Mouse (Mus musculus) splenic B cell, adult 2 months (primary cell): Measurements from ENCODE around the gene Slc25a22.
"Not testable (repeated sequence)": the region's sequence is repeated elsewhere in the genome, so short reads cannot be mapped to it uniquely, and the experiment has no call there.

ENCODE experiments used
- DNase-seq: peaks from one replicate; pipeline ENCODE4 v3.0.0-alpha.2; 2011; ENCODE audit warnings: low read depth, low spot score
- H3K27me3 ChIP-seq: 2 replicates; pipeline ENCODE4 v1.6.1; 2012; ENCODE audit warnings: mild to moderate bottlenecking, low read length, moderate library complexity, mixed read lengths; ENCODE audit not compliant: control insufficient read depth, poor library complexity, insufficient read depth, severe bottlenecking
- H3K36me3 ChIP-seq: 2 replicates; pipeline ENCODE4 v1.6.1; 2012; ENCODE audit warnings: mild to moderate bottlenecking, low read length, moderate library complexity, mixed read lengths; ENCODE audit not compliant: control insufficient read depth, poor library complexity, insufficient read depth, severe bottlenecking

Gene Slc25a22

DNA sequence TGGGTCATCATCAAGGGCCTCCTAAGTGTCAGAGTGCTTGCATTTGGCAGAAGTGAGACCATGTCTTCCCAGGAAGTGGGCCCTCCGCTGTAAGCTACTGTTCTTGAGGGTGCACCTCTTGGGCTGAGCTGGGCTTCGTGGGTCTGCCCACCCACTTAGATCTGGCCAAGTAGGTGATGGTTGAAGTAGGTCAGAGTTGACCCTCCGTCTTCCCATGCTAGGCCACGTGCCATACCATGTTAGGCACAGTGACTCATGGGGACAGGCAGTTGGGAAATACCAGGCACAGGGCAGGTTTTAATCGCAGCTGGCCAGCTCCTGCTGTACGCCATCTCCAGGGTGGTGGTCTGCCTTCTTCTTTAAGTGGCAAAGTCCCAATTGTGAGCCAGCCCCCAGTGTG, 19.0 kb upstream of the Slc25a22 start:
- no peak for DNase-seq
- peaks cover 10% of the 10 kb centered on the region for H3K36me3 ChIP-seq
- H3K27me3 ChIP-seq: no peaks in the 10 kb centered on the region

DNA sequence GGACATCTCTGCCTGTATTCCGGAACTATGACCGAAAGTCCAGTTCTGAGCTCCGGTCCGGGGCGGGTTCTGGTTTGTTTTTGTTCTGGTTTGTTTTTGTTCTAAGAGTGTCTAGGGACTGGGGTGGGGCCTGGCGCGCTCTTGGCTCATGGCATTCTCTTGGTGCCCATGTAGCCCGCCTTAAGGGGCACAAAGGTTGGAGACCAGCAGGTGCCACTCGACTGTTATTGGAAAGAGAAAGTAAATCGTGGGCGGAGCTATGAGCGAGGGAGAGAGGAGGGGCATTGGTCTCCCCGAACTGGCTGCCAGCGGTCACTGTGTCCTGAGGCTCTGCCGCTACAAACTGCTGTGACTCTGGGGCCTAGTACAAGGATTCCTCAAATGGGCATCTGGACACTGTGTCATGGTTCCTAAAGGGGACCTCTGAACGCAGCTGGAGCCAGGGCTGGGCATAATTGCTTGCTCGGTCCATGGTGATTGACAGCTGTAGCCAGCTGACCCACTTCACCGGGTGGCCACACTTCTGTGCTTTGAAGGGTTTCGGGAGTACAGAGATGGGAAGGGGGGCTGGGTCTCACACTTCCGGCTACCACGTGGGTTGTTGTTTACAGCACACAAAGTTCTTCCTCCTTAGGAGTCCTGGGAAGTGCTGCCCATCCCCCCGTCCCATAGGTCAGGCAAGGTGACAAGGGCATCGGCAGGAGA, 18.1 kb upstream of the Slc25a22 start:
- H3K27me3 ChIP-seq: no peaks in the 10 kb centered on the region
- peak; percentile 72 for DNase-seq
- peaks cover 14% of the 10 kb centered on the region for H3K36me3 ChIP-seq

DNA sequence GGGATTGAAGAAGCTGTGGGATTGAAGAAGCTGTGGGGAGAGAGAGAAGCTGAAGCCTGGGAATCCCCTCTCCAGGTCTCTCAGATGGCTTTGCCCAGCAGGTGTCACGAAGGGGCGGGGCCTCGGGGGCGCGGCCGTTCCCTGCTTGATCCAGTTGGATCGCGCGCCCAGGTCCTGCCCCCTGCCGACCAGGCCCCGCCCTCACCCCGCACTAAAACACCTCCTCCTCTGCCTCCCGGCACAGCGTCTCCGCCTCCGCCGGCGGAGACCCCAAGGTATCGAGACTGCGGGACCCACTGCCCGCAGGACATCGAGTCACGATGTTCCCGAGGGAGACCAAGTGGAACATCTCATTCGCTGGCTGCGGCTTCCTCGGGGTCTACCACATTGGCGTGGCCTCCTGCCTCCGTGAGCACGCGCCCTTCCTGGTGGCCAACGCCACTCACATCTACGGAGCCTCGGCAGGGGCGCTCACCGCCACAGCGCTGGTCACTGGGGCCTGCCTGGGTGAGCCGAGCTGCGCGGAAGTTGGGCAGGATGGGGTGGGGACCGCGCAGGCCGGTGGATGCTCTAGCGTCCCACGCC, 17.4 kb upstream of the Slc25a22 start, which contains the start of gene Pnpla2:
Gene Pnpla2, plus strand, starts transcription at position 232 of the 585 bp plus-strand sequence.
- Histone ChIP-seq H3K36me3 (peaks cover 18% of the 10 kb centered on the region), H3K27me3 (no peaks in the 10 kb centered on the region)
- DNase-seq: peak; percentile 95

- DNase-seq: no peak
- H3K36me3 ChIP-seq: peaks cover 13% of the 10 kb centered on the region
- H3K27me3 ChIP-seq: no peaks in the 10 kb centered on the region
Measured at GRCm38 (mm10) chr7:141453636-141454035, 15.9 kb upstream of the Slc25a22 start.

- H3K36me3 ChIP-seq: peaks cover 11% of the 10 kb centered on the region
- DNase-seq: no peak
- H3K27me3 ChIP-seq: no peaks in the 10 kb centered on the region
Measured at GRCm38 (mm10) chr7:141451928-141452327, 14.2 kb upstream of the Slc25a22 start.

DNA sequence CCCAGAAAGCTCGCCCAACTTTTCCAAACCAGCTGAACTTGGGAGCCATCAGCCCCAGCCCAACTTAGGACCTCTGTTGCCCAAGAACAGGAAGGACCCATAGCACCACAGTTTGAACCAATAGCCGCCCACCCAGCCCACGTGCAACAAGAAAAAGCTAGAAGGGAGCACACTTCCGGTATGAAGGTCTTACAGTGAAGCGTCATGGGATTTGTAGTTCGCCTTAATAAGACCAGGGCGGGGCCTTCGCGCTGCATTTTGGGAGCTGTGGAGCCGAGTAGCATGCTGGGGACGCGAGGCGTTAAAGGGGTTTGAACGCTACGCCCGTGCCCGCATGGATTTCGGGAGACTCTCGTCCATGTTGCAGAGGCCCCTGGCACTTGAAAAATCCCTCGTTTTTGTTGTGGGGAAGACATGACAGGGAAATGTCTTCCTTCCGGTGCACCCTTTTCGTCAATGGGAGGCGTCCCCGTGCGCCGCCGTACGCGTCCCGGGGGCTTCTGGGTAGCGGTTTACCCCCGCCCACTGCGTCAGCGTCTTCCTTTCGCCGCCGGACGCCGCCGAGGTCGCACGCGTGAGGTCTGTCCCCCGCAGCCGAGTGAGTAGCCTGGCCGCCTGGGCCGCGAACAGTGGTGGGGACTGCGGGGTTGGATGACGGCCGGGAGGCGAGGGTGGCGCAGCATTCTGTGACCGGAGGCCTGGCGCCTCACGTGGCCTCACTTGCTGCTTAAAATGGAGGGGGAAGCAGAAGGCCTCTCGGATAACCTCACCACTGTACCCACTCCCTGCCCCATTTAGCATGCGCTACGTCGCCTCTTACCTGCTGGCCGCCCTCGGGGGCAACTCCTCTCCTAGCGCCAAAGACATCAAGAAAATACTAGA, 9.7 kb upstream of the Slc25a22 start, which contains the start of gene Rplp2:
Gene Rplp2, plus strand, starts transcription at position 261 of the 882 bp plus-strand sequence.
- H3K27me3 ChIP-seq: no peaks in the 10 kb centered on the region

DNA sequence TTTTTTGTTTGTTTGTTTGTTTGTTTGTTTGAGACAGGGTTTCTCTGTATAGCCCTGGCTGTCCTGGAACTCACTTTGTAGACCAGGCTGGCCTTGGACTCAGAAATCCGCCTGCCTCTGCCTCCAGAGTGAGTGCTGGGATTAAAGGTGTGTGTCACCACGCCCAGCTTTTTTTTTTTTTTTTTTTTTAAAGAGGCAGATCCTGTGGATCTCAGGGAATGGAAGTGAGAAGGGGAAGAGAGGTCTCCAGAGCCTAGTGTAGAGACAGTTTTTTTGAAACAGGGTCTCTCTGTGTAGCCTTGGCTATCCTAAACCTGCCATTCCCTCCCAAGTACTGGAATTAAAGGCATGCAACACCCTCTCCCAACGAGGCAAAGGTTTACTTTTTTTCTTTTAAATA, 8.7 kb upstream of the Slc25a22 start:
- not testable (repeated sequence) for DNase-seq, H3K27me3 ChIP-seq
- H3K36me3 ChIP-seq: peaks cover 11% of the 10 kb centered on the region

More for the DNA sequence above, 9.7 kb upstream of the Slc25a22 start, which contains the start of gene Rplp2:
- peaks cover 11% of the 10 kb centered on the region for H3K36me3 ChIP-seq
- DNase-seq: peak; percentile 93

- peaks cover 3% of the 10 kb centered on the region; the same call in 1 of the 2 replicates for H3K36me3 ChIP-seq
- peak; percentile 53 for DNase-seq
- no peaks in the 10 kb centered on the region for H3K27me3 ChIP-seq
Measured at GRCm38 (mm10) chr7:141443828-141444237, 6.1 kb upstream of the Slc25a22 start, which contains the start of gene Pidd1. TSS of gene Pidd1 (minus strand) at chr7:141444025.

GRCm38 (mm10) chr7:141443081-141443821, 5.6 kb upstream of the Slc25a22 start:
- DNase-seq: no peak
- H3K27me3 ChIP-seq: no peaks in the 10 kb centered on the region
- H3K36me3 ChIP-seq: no peaks in the 10 kb centered on the region

GRCm38 (mm10) chr7:141442199-141442598, 4.5 kb upstream of the Slc25a22 start:
- Histone ChIP-seq H3K36me3 (no peaks in the 10 kb centered on the region), H3K27me3 (no peaks in the 10 kb centered on the region)
- DNase-seq: no peak

DNA sequence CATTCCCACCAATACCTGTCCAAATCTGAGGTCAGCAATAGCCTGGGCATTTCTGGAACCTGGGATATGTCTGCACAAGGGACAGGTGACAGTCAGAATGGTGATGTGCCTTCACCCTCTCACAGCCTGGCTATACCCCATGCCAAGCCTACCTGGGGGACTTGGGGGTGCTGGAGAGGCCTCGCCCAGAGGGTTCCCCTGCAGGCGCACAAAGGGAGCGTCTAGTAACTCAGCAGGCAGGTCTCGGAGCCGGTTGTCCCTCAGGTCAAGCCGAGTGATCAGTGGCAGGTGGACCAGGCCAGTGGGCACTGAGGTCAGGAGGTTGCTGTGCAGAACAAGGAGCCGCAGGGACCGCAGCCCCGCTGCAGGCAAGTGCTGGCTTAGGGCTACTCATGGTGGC, 3.8 kb upstream of the Slc25a22 start:
- DNase-seq: no peak
- H3K27me3 ChIP-seq: no peaks in the 10 kb centered on the region
- H3K36me3 ChIP-seq: no peaks in the 10 kb centered on the region

GRCm38 (mm10) chr7:141440613-141441012, 2.9 kb upstream of the Slc25a22 start:
- Histone ChIP-seq H3K36me3 (no peaks in the 10 kb centered on the region), H3K27me3 (no peaks in the 10 kb centered on the region)
- peak; percentile 72 for DNase-seq

DNA sequence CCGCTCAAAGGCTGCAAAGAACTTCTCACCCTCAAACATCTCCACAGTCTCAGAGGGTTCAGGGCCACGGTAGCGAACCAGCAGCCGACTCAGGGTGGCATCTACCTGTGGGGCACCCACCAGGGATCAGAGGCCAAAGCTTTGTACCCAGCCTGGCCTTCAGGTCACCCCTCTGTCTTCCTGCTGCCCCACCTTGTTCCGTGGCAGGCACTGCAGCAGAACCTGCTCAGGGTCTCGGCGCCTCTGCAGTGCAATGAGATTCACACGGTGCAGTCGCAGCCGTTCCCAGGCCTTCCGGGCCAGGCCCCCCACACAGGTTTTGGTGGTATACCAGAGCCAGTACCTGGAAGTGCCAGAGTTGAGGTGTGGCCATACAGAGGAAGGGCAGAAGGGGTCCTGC, 2.1 kb upstream of the Slc25a22 start:
- DNase-seq: no peak
- Histone ChIP-seq H3K27me3 (no peaks in the 10 kb centered on the region), H3K36me3 (no peaks in the 10 kb centered on the region)

DNA sequence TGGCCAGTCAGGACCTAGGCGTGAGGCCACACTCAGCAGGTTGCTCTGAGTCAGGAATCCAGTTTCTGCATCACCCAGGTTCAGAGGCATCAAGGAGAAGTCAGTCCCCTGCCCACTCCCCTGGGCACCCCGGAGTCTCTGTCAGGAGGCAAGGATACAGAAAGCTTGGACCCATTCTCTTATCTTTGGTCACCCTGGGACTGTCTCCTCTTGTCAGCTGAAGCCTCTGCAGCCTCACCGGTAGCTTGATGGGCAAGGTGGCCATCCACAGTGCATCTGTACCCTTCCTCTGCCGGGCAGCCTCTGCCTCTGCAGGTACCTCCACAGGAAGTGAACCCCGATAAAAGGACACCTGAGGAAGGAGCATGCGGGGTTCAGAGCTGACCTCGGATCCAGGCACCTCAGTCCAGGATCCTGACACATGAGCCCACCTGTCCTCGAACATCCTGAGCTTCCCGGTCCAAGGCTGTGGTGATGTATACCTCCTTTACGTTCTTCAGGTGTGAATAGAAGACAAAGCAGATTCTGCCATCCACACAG, 1.5 kb upstream of the Slc25a22 start:
- no peak for DNase-seq
- Histone ChIP-seq H3K27me3 (no peaks in the 10 kb centered on the region), H3K36me3 (no peaks in the 10 kb centered on the region)
